31 mouse cellular contexts compared by ENCODE assay signal in the genomic region with DNA sequence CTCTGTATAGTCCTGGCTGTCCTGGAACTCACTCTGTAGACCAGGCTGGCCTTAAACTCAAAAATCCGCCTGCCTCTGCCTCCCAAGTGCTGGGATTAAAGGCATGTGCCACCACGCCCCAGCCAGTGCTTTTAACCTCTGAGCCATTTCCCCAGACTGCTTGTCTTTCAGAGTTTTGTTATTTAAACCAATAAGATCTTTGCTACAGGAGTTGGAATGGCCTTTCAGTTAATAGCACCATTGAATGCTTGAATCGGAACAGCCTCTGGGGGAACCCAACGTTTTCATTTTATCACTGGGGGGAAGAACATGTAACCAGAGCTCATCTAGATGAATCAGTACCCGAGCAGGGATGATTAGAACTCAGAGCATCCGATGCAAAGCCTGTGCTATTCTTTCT. TPM values are rescaled to one million over a fixed set of nuclear protein-coding genes. Genes with fewer than 3 reads are reported as not detected.
DNase-seq lines count a peak whose midpoint lies in the region; ATAC-seq and TF ChIP-seq lines count a peak whose summit lies in the region.
"Had no signal": no experiment of that assay in that cellular context is flagged by ENCODE, and none has a peak within 500 bp of the region (broad histone marks: within the 10 kb centered on the region; RNA-seq: fewer than 3 reads in every experiment).

No protein-coding gene starts in this region.

- DNase-seq in ES-CJ7 (ENCODE audit: low read depth, low spot score) = peak; percentile 47
- DNase-seq in lung, postnatal 14 days = no peak
- DNase-seq in embryo, embryonic 9.5 days (ENCODE audit: extremely low spot score) = no peak
- DNase-seq: adrenal gland, adult 2 months; adrenal gland, postnatal 14 days; B cell, adult 2 months; cerebellum, adult 11 months; cerebellum, adult 2 months; cerebellum, adult 9-11 months; cerebellum, postnatal 25 days; embryo, embryonic 11 days; gastrocnemius, postnatal 10 days; gastrocnemius, postnatal 36 days; heart, postnatal 10 days; heart, postnatal 36 days had no signal

- H3K27ac ChIP-seq in intestine, embryonic 16.5 days (ENCODE audit: low read length) = no peak overlapping the region
- H3K27ac ChIP-seq in intestine, embryonic 15.5 days = no peak overlapping the region
- peak overlapping the region; percentile 52; the same call in 1 of the 2 replicates for H3K27ac ChIP-seq in intestine, postnatal 0 days (ENCODE audit: low read depth, low read length)
- H3K27ac ChIP-seq: forebrain, embryonic 10.5 days; forebrain, embryonic 13.5 days; heart, embryonic 15.5 days; hindbrain, embryonic 10.5 days; hindbrain, embryonic 13.5 days had no signal

- H3K9me3 ChIP-seq in intestine, embryonic 16.5 days (ENCODE audit: control insufficient read depth, low read length) = no peaks in the 10 kb centered on the region
- no peaks in the 10 kb centered on the region for H3K9me3 ChIP-seq in intestine, embryonic 15.5 days
- H3K9me3 ChIP-seq in intestine, postnatal 0 days (ENCODE audit: control insufficient read depth) = no peaks in the 10 kb centered on the region
- H3K9me3 ChIP-seq: forebrain, embryonic 10.5 days; forebrain, embryonic 13.5 days; heart, embryonic 12.5 days; heart, embryonic 15.5 days; hindbrain, embryonic 10.5 days; hindbrain, embryonic 13.5 days had no signal

- no peak overlapping the region for H3K4me3 ChIP-seq in intestine, embryonic 16.5 days (ENCODE audit: low read length)
- H3K4me3 ChIP-seq in intestine, embryonic 15.5 days (replicated peaks) = no peak overlapping the region
- H3K4me3 ChIP-seq in intestine, postnatal 0 days (ENCODE audit: low read depth, low read length) = no peak overlapping the region
- H3K4me3 ChIP-seq: forebrain, embryonic 10.5 days; forebrain, embryonic 13.5 days; heart, embryonic 12.5 days; heart, embryonic 15.5 days; hindbrain, embryonic 10.5 days; hindbrain, embryonic 13.5 days had no signal

- H3K4me2 ChIP-seq in intestine, embryonic 16.5 days (ENCODE audit: low read depth, low read length) = 0 out of 2 replicates have a peak overlapping the region, but pooled peaks have one; percentile 30
- no peak overlapping the region for H3K4me2 ChIP-seq in intestine, embryonic 15.5 days (replicated peaks)
- H3K4me2 ChIP-seq in intestine, postnatal 0 days (replicated peaks; ENCODE audit: low read depth) = peak overlapping the region; percentile 64
- H3K4me2 ChIP-seq: forebrain, embryonic 13.5 days; heart, embryonic 12.5 days; heart, embryonic 15.5 days; hindbrain, embryonic 13.5 days had no signal

- no peak for ATAC-seq in intestine, embryonic 16.5 days
- ATAC-seq in intestine, embryonic 15.5 days = no peak
- ATAC-seq in intestine, postnatal 0 days = no peak
- ATAC-seq in megakaryocyte-erythroid progenitor cell, adult 5-6 weeks (replicated peaks; ENCODE audit: low FRiP score, low TSS enrichment, poor library complexity, severe bottlenecking) = no peak
- ATAC-seq: forebrain, embryonic 13.5 days; forebrain, embryonic 16.5 days; hindbrain, embryonic 16.5 days had no signal

- no peak for TF ChIP-seq CTCF in intestine, postnatal 0 days (IDR thresholded peaks at IDR 0.05; ENCODE audit: low read depth)

- H3K27me3 ChIP-seq in intestine, embryonic 16.5 days (replicated peaks; ENCODE audit: control insufficient read depth, insufficient read depth, low read length) = peaks cover 15% of the 10 kb centered on the region; the same call in 1 of the 2 replicates
- peaks cover 12% of the 10 kb centered on the region for H3K27me3 ChIP-seq in intestine, embryonic 15.5 days (replicated peaks)
- H3K27me3 ChIP-seq in intestine, postnatal 0 days (replicated peaks; ENCODE audit: control insufficient read depth, insufficient read depth, low read length) = no peaks in the 10 kb centered on the region

- H3K4me1 ChIP-seq in intestine, embryonic 16.5 days (ENCODE audit: control insufficient read depth, insufficient read depth, low read length) = peaks cover 2% of the 10 kb centered on the region; the same call in 1 of the 2 replicates
- no peaks in the 10 kb centered on the region for H3K4me1 ChIP-seq in intestine, embryonic 15.5 days (replicated peaks)
- no peaks in the 10 kb centered on the region for H3K4me1 ChIP-seq in intestine, postnatal 0 days (replicated peaks; ENCODE audit: control insufficient read depth, insufficient read depth, low read length)
- H3K4me1 ChIP-seq: heart, embryonic 12.5 days; heart, embryonic 15.5 days had no signal

- no peak overlapping the region for H3K9ac ChIP-seq in intestine, embryonic 16.5 days (ENCODE audit: low read depth, low read length)
- H3K9ac ChIP-seq in intestine, embryonic 15.5 days = no peak overlapping the region
- H3K9ac ChIP-seq in intestine, postnatal 0 days (ENCODE audit: low read depth, low read length) = no peak overlapping the region
- H3K9ac ChIP-seq: forebrain, embryonic 13.5 days; heart, embryonic 12.5 days; heart, embryonic 15.5 days; hindbrain, embryonic 13.5 days had no signal

- no peaks in the 10 kb centered on the region for H3K36me3 ChIP-seq in intestine, embryonic 16.5 days (ENCODE audit: control insufficient read depth, insufficient read depth, low read length)
- no peaks in the 10 kb centered on the region for H3K36me3 ChIP-seq in intestine, embryonic 15.5 days
- no peaks in the 10 kb centered on the region for H3K36me3 ChIP-seq in intestine, postnatal 0 days (ENCODE audit: control insufficient read depth, insufficient read depth)
- H3K36me3 ChIP-seq: forebrain, embryonic 10.5 days; heart, embryonic 12.5 days; heart, embryonic 15.5 days; hindbrain, embryonic 10.5 days; hindbrain, embryonic 13.5 days had no signal

- 82% methylated on average over 6 of the region's 6 CpGs for WGBS in intestine, embryonic 16.5 days
- WGBS in intestine, embryonic 15.5 days = 78% methylated on average over 6 of the region's 6 CpGs
- WGBS in intestine, postnatal 0 days = 75% methylated on average over 6 of the region's 6 CpGs

RNA-seq across cellular contexts. Expression of gene Slc5a1, which starts 3.0 kb away (rescaled TPM):
- 93.5 and 131 TPM in 2 replicates for polyA plus RNA-seq in intestine, embryonic 16.5 days (2015; fragmentation: Nextera tagmentation; extraction: Ambion mirVana)
- polyA plus RNA-seq in intestine, embryonic 15.5 days (2015; fragmentation: Nextera tagmentation; extraction: Ambion mirVana) = 52.1 and 61.9 TPM in 2 replicates
- polyA plus RNA-seq in intestine, postnatal 0 days (2015; fragmentation: Nextera tagmentation; extraction: Ambion mirVana) = 158 and 164 TPM in 2 replicates
- total RNA-seq in megakaryocyte-erythroid progenitor cell, adult 5-6 weeks (2014; fragmentation: Nextera tagmentation) = not detected in 2 replicates
- not detected in 2 replicates for total RNA-seq in megakaryocyte-erythroid progenitor cell, adult 5-6 weeks (2017)
- total RNA-seq: adrenal gland, adult 2 months; common myeloid progenitor, adult 5-6 weeks; gastrocnemius, adult 18-20 months; gastrocnemius, postnatal 10 days; gastrocnemius, postnatal 36 days; granulocyte monocyte progenitor cell, adult 5-6 weeks had no signal
- polyA plus RNA-seq: adrenal gland, adult 2 months; embryonic facial prominence, embryonic 11.5 days; forebrain, embryonic 10.5 days; forebrain, embryonic 16.5 days; heart, embryonic 12.5 days; heart, embryonic 15.5 days; hindbrain, embryonic 10.5 days had no signal
